Mouse (Mus musculus): ENCODE measurements around the gene Lpin3.

DNA sequence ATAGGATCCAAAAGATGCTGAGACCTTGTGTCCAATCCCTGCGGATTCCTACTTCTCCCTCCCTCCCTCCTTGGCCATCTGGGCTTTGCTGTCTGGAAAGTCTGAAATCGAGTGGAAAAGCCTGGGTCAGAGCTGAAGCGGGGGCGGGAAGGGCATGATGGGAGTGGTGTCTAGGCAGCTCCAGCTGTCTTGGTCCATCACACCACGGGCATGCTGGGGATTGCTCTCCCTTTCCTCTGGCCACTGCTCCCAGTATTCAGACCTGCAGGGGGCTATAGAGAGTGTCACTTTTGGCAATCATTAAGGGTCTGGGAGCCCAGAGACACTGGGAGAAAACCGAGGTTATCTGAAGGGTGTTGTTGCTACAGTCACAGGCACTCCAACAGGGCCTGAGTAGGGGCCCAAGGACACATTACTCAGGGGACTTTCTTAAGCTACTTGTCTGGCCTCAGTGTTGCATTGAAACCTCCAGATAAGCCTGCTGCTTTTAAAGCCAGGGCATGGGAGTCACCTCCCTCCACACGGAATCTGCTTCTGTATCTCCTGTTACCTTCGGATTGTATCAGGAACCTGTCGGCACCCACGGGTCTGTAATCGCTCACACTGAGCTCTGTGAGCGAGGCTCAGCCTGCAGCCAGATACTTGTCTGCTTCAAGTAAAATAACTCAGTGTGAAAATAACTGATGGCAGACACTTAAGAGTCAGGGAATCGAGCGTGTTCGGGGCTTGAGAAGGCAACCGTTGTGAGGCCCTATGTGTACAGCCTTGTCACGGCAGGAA, 60.6 kb downstream of the Lpin3 start:
- TF ChIP-seq CTCF (IDR thresholded peaks at IDR 0.05; ENCODE audit: extremely low read depth, insufficient read depth, insufficient read length, insufficient replicate concordance) (no peak), POLR2A (IDR thresholded peaks at IDR 0.05; ENCODE audit: low read depth, low read length) (no peak)

Data from spleen, adult 2 months (tissue).